Mouse (Mus musculus): ENCODE results near the gene 2610002M06Rik. TPM values are rescaled to one million over a fixed set of nuclear protein-coding genes. Genes with fewer than 3 reads are reported as not detected.

Gene 2610002M06Rik
- total RNA-seq (2021): 1 to 10 TPM; 3.1 to 3.9 TPM
- long read RNA-seq, experiment 1, full-length matches to known transcripts: 2 of 2 reads
- long read RNA-seq, experiment 1, partial matches to known transcripts: 0 of 2 reads
- long read RNA-seq, experiment 1, other reads (novel, unspliced or antisense): 0 of 2 reads
- long read RNA-seq, experiment 2, full-length matches to known transcripts: 3 of 3 reads
- long read RNA-seq, experiment 2, partial matches to known transcripts: 0 of 3 reads
- long read RNA-seq, experiment 2, other reads (novel, unspliced or antisense): 0 of 3 reads

DNA sequence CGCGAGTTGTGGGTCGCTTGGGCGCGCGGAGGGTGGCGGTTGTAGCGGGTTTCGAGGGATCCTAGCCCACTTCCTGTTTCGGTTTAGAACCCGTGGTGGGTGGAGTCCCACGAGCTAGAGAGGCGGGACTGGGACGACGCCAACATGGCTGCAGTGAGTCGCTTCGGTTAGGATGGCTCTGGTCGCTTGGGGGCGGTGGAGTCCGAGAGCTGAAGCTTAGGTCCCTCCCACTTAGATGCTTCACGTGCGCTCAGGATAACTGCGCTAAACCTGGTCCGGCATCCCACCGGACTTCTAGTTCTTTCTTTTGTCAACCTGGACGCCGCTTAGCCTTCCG lies at the start of gene 2610002M06Rik:
Gene 2610002M06Rik, minus strand, starts transcription at position 117 of the 337 bp plus-strand sequence.
- DNase-seq: peak; percentile 88
- intact Hi-C loops (cut with DNase I; ENCODE audit: low total_unique reads): no loop called here

DNA sequence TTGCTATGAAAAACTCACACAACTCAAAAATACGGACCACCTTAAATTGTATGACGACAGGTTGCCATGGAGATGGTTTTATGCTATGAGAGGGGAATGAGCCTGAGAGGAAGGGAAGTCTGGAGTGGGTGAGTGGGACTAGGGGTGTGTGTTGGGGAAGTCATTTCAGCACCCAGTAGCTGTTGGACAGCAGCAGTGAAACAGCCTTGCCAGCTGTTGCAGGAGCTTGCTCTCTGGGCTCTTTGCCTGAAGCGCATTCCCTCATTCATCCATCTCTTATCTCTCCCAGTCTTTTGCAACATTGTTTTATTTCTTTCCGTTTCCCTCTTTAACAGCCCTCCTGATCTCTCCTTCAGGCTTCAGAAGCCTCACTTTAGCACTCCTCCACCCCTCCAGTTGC lies 42.0 kb upstream of the 2610002M06Rik start:
- intact Hi-C loops (cut with DNase I; ENCODE audit: low total_unique reads): no loop called here
- no peak for DNase-seq

DNA sequence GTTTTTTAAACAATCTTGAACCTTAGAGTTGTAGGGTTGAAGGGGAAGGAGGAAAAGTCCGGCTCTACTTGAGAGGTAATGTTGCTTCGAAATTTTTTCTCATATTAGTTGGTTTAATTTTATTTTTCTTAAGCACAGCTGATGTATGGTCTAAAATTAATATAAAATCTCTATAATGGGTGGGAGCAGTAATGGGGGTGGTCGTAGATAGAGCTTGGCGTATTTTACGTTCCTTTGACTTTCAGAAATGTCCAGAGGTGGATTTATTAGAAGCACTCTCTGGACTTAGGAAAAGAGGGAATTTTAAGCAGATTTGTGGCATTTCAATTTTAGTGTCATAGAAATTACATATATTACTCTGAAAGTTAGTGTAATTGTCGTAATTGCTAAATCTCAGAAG lies 592 bp upstream of the 2610002M06Rik start:
- intact Hi-C loops (cut with DNase I; ENCODE audit: low total_unique reads): no loop called here
- DNase-seq: no peak

DNA sequence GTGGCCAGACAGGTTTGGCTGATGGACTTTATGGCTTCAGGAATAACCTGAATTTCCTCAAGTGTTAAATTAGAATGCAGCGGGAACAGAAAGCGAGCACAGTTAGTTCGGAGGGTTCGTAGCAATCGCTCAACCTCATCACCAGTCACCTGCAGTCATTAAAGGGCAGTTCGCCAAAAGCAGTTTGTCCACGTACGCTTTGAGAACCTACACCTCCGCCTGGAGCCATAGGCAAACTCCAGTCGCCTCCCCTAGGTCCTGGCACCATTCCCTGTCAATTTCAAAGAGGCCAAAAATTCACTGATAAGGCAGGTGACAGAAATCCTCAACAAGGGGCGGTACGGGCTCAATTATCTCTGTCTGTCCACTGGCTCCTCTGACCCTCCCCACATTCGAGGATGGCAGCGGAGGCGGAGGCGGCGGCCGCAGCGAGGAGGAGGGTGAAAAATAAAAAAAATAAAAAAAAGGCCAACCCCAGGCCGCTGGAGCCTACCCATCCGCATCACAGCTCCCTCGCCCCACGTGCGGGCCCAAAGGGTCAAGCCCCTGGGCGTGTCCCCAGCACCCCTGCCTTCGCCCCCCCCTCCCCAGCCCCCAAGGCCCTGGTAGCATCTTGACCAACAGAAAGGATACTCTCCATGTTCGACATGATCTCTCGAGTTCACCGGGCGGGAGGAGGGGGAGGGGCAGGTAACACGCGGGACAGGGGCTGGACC lies 474 bp downstream of the 2610002M06Rik start:
- intact Hi-C loops (cut with DNase I; ENCODE audit: low total_unique reads): no loop called here
- peak; percentile 3 for DNase-seq

DNA sequence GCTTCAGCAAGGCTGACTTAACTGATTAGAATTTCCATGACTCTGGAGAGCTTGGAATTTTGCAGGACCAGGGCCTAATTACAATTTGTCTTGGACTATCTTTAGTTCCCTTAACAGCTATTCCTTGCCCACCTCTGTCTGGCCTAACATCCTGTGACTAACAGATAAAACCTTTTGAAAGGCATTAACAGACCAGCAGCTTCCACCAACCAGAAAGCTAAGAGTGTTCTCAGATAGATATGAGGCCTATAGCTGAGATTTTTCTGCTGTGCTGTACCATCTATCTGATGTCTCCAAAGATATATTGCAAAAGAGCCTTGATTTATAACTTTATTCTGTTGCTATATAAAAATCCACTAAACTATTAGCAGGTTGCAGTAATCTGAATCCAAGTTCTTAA lies 4.0 kb downstream of the 2610002M06Rik start:
- intact Hi-C loops (cut with DNase I; ENCODE audit: low total_unique reads): no loop called here

DNA sequence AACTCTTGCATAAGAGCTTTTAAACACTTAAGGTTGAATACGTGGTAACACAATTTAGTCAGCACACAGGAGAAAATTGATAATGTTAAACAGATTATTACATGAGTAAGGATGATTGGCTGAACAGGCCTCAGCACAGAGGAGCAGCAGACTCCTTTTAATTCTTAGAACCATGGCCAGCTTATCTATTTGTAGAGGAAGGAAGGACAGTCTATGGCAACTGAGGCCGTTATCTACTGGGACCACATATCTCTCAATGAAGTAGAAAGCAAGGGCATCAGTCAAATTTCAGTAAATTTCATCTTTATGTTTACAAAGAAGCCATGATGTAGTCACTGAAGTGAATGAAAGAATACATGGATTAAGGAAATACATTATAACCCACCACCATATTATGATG lies 19.2 kb downstream of the 2610002M06Rik start:
- DNase-seq: no peak
- intact Hi-C loops (cut with DNase I; ENCODE audit: low total_unique reads): loop anchor here (5.0 kb wide), 1 partner anchor 695 kb away; no protein-coding TSS in a partner anchor

More for the DNA sequence above, 4.0 kb downstream of the 2610002M06Rik start:
- no peak for DNase-seq

DNA sequence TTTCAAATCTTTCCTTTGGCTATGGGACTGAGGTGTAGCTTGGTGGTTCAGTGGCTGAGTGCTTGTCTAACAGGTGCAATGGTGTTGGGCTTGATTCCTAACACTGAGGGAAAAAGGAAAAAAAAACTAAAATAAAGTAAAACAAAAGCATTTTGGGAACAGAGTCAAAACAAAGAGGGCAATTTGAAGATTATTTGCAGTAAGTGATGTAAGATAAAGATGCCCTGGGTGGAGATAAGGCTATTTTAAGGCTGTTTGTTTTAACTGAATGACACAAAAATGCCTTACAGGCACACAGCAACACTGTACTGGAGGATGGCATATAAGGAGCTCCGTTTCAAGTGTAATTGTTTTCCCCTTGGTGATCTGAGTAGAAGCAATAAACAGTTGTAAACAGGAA lies 20.3 kb downstream of the 2610002M06Rik start:
- intact Hi-C loops (cut with DNase I; ENCODE audit: low total_unique reads): loop anchor here (5.0 kb wide), 1 partner anchor 693 kb away; no protein-coding TSS in a partner anchor
- DNase-seq: no peak

DNA sequence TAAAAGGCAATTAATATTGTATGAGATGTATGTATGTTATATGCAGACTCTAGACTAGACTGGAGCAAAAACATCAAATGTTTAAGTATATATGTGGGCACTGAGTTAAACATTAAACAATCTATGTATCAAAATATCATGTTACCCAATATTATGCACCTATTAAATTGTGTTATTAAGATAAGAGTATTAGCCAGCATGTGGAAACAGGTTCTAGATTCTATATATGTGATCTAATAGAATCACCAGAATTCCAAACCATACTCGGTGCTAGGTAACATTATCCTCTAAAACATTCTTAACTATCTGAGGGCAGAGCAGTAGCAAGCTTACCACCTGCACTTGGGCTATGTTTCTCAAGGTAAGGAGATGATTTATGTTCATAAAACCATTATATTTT lies 23.8 kb downstream of the 2610002M06Rik start, which contains the start of gene Tent5d:
Gene Tent5d, plus strand, starts transcription at position 301 of the 400 bp plus-strand sequence.
- DNase-seq: no peak
- intact Hi-C loops (cut with DNase I; ENCODE audit: low total_unique reads): no loop called here

DNA sequence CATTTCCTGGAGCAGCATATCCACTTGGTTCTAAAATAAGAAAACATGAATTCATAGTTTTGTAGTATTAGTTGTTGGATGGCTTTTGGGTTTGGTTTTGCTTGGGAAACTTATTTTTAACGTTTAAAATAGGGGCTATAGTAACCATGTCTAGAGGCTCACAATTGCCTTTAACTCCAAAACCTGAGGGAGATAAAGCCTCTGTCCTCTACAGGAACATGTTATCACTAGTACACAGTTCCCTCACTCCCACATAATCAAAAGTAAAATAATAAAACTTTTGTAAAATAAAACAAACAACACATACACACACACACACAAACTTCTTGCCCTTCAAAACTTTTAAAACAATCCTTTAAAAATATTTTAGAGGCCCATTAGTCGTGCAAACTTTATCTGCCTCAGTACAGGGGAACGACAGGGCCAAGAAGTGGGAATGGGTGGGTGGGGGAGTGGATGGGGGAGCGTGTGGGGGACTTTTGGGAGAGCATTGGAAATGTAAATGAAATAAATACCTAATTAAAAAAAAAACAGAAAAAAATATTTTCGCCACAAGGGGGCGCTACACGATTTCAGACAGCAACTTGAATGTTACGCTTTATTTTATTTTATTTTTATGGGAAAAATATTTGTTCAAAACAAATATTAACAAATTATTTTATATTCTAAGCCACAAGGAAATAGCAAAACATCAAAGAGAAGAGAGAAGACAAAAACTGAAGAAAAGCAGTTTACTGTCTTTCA lies 25.2 kb downstream of the 2610002M06Rik start:
- intact Hi-C loops (cut with DNase I; ENCODE audit: low total_unique reads): no loop called here

DNA sequence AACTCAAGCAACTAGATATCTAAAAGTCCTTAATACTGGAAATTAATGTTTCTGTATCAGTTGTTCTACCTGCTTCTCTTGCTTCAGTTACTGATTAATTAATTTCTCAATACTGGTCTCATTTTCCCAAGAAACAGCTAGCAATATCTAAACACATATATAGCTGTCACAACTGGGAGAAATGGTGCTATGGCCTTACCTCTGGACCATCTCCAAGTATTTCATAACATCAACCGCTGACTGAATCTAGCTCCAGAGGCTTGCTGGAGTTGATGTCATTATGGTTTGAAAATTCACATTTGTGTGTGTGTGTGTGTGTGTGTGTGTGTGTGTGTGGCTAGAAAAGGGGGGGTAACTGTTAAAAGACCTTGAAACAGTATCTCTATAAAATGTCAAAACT lies 26.0 kb downstream of the 2610002M06Rik start:
- DNase-seq: no peak
- intact Hi-C loops (cut with DNase I; ENCODE audit: low total_unique reads): no loop called here

More for the DNA sequence above, 25.2 kb downstream of the 2610002M06Rik start:
- DNase-seq: no peak

DNA sequence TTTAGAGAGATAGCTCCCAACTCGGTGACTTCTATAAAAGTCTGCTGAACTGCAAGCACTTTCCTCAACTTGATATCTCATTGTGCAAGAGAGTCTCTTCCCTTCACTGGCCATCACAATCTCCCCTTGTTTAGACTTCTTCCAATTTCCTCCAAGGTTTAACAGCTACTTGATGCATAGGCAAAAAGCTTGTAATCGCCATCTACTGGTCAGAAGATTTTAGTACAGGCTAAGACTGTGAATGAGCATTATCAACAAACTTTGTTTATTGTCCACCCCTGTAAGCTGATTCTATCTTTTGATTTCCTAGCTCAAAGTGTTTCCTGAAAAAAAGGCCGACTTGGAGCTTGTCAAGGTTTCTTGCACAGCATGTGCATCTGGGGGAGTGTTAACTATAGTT lies 48.2 kb downstream of the 2610002M06Rik start:
- intact Hi-C loops (cut with DNase I; ENCODE audit: low total_unique reads): no loop called here
- no peak for DNase-seq

Other genes with a start within 250 kb of the 2610002M06Rik start
- not detected for gene Tbx22, start 148.4 kb downstream of the 2610002M06Rik start, total RNA-seq (2021)
- gene Tent5d, start 23.7 kb downstream of the 2610002M06Rik start, total RNA-seq (2021): not detected
- gene Gm732, start 132.1 kb upstream of the 2610002M06Rik start, total RNA-seq (2021): not detected

Data from gastrocnemius, postnatal 14 days (tissue).